Mouse (Mus musculus) spleen, postnatal 14 days (tissue): ENCODE data around the gene Slain1.

Experiments
- DNase-seq, 2 experiments: peaks; one replicate each; pipeline ENCODE4 v3.0.0; 2021 to 2022; ENCODE audit warnings: low spot score in 2 of 2

The Slain1 gene

DNA sequence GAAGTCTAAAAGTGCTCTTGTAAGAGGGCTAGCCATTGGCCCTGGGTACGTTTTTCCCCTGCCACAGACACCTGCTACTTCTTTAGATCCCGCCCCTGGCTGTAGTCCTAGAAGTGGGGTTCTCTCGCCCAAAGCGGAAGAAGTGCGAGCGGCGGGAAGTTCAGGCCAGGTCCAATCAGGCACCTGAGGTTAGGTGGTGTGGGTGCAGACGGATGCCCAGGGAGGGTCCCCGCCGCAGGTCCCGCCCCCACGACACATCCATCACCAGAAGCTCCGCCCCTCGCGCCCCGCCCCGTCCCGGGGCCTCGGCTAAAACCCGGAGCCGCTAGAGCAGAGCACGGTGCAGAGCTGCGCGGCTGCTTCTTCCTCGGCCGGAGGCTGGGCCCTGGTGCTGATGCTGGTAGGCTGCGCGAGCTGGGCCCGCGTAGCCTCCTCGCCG, at the start of gene Slain1:
Gene Slain1 (plus strand): TSS at position 333 of the 439 bp plus-strand sequence.
- peak; percentile 81 to 84 for DNase-seq

DNA sequence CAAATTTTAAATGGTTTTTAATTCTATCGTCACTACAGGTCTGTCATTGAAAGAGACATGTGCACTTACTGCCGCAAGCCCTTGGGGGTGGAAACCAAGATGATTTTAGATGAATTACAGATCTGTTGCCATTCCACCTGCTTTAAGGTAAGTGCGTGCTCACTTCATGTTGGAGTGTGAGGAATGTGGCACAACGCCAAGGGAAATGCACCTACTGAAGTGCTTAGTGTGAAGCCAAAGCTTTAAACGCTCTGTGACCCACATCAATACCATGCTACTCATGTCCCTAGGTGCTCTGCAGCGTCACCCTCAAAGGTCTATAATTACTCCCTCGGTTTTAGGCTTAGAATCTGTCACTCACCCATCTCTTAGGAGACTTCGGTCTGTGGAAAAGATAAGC, 42.0 kb upstream of the Slain1 start:
- DNase-seq: no peak

GRCm38 (mm10) chr14:103613573-103614271, 36.3 kb upstream of the Slain1 start:
- no peak for DNase-seq

DNA sequence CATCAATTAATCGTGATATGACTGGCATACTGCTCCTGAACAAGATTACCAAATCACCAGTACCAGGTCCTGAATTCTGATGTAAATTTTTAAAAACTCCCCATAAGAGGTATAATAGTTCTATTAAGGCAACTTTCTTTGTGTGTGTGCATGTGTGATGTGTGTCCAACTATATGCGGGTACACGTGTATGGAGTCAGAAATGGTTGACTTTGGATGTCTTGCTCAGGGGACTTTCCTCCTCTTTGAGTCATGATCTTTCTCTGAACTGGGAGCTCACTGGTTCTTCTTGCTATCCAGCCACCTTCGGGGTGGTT, 35.8 kb upstream of the Slain1 start:
- no peak for DNase-seq

GRCm38 (mm10) chr14:103619756-103620155, 30.3 kb upstream of the Slain1 start:
- no peak for DNase-seq

DNA sequence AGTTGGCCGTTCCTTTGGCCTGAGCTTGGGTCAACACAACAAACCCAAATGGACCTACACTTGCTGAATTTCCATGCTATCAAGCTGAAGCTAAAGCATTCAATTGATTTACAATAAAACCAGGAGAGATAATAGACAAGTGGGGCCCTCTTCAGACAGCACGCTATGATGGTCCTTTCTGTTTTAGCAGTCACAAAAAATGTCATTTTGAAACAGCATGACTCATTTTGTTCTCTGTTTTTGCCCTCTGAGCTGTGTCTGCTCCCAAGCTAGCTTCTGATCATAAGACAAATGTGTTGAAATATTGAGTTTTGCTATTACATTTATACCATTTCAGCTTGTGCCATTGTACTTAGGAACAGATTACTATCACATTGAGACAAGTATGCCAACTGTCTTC, 28.8 kb upstream of the Slain1 start:
- DNase-seq: no peak

GRCm38 (mm10) chr14:103626100-103626499, 23.9 kb upstream of the Slain1 start:
- no peak for DNase-seq

- DNase-seq: no peak
These were observed 20.2 kb upstream of the Slain1 start for GRCm38 (mm10) chr14:103629639-103630364.

GRCm38 (mm10) chr14:103630545-103630944, 19.5 kb upstream of the Slain1 start:
- peak in 1 of 2 experiments; percentile 17 for DNase-seq

GRCm38 (mm10) chr14:103643933-103644332, 6.1 kb upstream of the Slain1 start:
- DNase-seq: no peak

- DNase-seq: no peak
These were observed 2.0 kb upstream of the Slain1 start for GRCm38 (mm10) chr14:103647981-103648380.

DNA sequence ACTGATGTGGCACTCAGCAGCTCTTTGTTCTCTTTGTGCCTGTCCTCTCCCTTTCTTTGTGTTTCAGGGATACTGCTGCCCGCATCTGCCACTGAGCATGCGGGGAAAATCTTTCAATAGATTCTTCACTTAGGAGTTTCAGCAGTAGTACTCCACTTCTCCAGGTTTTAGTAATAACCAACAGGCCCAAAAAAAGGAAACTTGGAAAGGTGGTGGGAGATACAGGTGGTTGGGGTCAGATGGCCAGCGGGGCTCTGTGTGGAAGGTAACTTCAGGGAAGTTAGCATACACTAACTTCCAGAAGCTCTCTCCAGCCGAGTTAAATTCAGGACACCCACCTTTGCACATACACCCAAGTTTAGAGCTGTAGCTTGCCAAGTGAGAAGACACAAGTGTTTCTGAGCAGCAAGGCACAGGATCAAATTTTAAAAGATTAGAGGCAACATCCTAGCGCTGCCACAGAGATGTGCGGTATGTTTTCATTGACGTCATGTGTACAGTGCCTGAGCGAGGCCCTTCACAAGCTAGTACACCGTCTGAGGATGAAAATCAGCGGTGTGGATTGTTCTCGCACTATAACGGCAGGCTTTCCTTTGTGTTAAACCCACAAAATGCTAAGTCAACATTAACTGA, 1.3 kb upstream of the Slain1 start:
- no peak for DNase-seq

GRCm38 (mm10) chr14:103649302-103649701, 726 bp upstream of the Slain1 start:
- DNase-seq: no peak

DNA sequence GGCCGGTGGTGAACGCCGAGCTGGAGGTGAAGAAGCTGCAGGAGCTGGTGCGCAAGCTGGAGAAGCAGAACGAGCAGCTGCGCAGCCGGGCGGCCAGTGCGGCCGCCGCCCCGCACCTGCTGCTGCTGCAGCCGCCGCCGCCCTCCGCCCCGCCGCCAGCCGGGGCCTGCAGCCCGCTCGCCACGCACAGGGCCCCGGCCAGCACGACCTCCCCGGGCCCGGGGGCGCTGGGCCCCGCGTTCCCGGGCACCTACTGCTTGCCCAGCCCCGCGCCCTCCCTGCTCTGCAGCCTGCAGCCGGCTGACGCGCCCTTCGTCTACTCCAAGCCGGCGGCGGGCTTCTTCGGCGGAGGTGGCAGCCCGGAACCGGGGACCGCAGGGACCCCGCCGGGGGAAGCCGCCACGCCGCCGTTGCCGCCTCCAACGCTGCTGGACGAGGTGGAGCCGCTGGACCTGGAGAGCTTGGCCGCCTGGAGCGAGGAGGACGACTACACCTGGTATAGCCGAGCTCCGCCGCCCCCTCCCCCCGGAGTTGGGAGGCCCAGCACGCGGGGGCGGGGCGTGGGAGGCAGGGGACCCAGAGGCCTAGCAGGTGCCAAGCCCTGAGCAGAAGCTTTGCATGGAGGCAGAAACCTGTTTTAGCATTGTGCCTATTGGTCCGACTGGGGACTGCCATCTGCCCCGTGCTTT, 529 bp downstream of the Slain1 start:
- peak; percentile 40 to 56 for DNase-seq

DNA sequence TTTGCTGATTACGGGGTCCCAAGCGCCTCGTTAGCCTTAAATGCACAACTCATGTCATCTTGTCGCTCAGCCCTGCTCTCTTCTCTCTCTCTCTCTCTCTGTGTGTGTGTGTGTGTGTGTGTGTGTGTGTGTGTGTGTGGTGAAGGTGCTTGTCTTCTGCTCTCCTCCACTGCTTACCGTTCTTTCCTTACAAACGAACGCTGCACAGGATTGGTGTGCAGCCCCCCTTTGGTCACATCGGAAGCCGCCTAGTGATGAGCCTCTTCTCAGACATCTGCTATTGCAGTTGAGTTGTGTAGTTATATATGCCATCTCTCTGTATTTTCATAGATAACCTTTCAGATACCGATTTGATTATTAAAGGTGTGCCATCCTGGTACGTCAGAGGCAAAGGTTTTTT, 1.1 kb downstream of the Slain1 start:
- DNase-seq: no peak

DNA sequence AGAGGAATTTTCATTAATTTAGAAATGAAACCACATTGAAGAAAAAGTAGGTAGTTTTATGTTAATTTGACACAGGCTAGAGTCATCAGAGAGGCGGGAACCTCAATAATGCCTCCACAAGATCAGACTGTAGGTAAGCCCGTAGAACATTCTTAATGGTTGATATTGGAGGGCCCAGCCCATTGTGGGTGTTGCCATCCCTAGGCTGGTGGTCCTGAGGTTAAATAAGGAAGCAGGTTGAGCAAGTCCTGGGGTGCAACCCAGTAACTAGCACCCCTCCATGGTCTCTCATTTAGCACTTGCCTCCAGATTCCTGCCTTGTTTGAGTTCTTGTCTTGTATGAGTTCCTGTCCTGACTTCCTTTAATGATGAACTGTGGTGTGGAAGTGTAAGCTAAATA, 1.5 kb downstream of the Slain1 start:
- DNase-seq: no peak

GRCm38 (mm10) chr14:103652524-103652923, 2.5 kb downstream of the Slain1 start:
- DNase-seq: no peak

DNA sequence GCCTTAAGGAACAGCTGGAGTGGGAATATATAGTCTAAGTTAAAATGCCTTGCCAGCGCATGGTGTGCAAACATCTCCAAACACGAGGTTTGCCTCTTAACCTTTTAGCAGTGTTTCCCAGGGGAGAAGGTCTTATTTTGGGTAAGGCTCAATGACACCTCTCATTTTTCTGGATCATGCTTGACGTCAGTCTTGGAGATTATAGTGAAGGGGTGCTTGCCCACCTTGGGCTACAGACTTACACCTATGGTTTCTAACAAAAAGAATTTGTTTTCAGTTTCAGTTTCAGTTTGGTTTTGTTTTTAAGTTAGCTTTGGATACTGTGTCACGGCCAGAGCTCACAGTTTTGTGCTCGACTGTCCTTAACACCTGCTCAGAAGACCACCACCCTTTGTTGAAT, 3.8 kb downstream of the Slain1 start:
- DNase-seq: no peak

GRCm38 (mm10) chr14:103655448-103655847, 5.4 kb downstream of the Slain1 start:
- DNase-seq: no peak

GRCm38 (mm10) chr14:103657876-103658275, 7.8 kb downstream of the Slain1 start:
- no peak for DNase-seq

- DNase-seq: no peak
These were observed 13.0 kb downstream of the Slain1 start for GRCm38 (mm10) chr14:103663026-103663425.

- DNase-seq: no peak
These were observed 14.4 kb downstream of the Slain1 start for GRCm38 (mm10) chr14:103664391-103664790.
